13 mouse cellular contexts compared by ENCODE assay signal in genomic region chr7:135809751-135810379, GRCm38 (mm10).
DNase-seq lines count a peak whose midpoint lies in the region; ATAC-seq and TF ChIP-seq lines count a peak whose summit lies in the region.
"Had no signal": no experiment of that assay in that cellular context is flagged by ENCODE, and none has a peak within 500 bp of the region (broad histone marks: within the 10 kb centered on the region; RNA-seq: fewer than 3 reads in every experiment).

No protein-coding gene starts in this region.

- no peak overlapping the region for H3K27ac ChIP-seq in gastrocnemius, adult 2 months
- H3K27ac ChIP-seq in stomach, embryonic 15.5 days = no peak overlapping the region
- H3K27ac ChIP-seq in stomach, postnatal 0 days (replicated peaks) = no peak overlapping the region
- H3K27ac ChIP-seq in liver, postnatal 0 days (ENCODE audit: low read depth) = peak overlapping the region; percentile 42; the same call in 1 of the 2 replicates
- H3K27ac ChIP-seq: midbrain, embryonic 12.5 days had no signal

- H3K36me3 ChIP-seq in stomach, embryonic 15.5 days = no peaks in the 10 kb centered on the region
- H3K36me3 ChIP-seq in stomach, postnatal 0 days (ENCODE audit: control insufficient read depth, insufficient read depth, low read length) = no peaks in the 10 kb centered on the region
- no peaks in the 10 kb centered on the region for H3K36me3 ChIP-seq in liver, postnatal 0 days (replicated peaks; ENCODE audit: insufficient read depth, low read length)
- H3K36me3 ChIP-seq: midbrain, embryonic 12.5 days had no signal

- peaks cover 7% of the 10 kb centered on the region for H3K4me1 ChIP-seq in stomach, embryonic 15.5 days
- H3K4me1 ChIP-seq in stomach, postnatal 0 days (replicated peaks; ENCODE audit: control insufficient read depth, insufficient read depth) = no peaks in the 10 kb centered on the region
- peaks cover 33% of the 10 kb centered on the region for H3K4me1 ChIP-seq in liver, postnatal 0 days (ENCODE audit: insufficient read depth)

- H3K4me2 ChIP-seq in stomach, embryonic 15.5 days = 0 out of 2 replicates have a peak overlapping the region, but pooled peaks have one; percentile 6
- H3K4me2 ChIP-seq in stomach, postnatal 0 days (replicated peaks; ENCODE audit: low read depth) = no peak overlapping the region
- peak overlapping the region; percentile 63 for H3K4me2 ChIP-seq in liver, postnatal 0 days (ENCODE audit: low read depth, low read length)
- H3K4me2 ChIP-seq: midbrain, embryonic 12.5 days had no signal

- TF ChIP-seq EP300 in stomach, postnatal 0 days (optimal IDR thresholded peaks at IDR 0.05) = no peak
- peak; percentile 46 for TF ChIP-seq EP300 in liver, postnatal 0 days (IDR thresholded peaks at IDR 0.05; ENCODE audit: low read depth)

- H3K27me3 ChIP-seq in stomach, embryonic 15.5 days (replicated peaks) = no peaks in the 10 kb centered on the region
- H3K27me3 ChIP-seq in stomach, postnatal 0 days (ENCODE audit: control insufficient read depth, insufficient read depth, low read length) = no peaks in the 10 kb centered on the region
- H3K27me3 ChIP-seq in liver, postnatal 0 days (ENCODE audit: insufficient read depth, low read length) = no peaks in the 10 kb centered on the region
- H3K27me3 ChIP-seq: midbrain, embryonic 12.5 days had no signal

- TF ChIP-seq CTCF in gastrocnemius, adult 2 months (IDR thresholded peaks at IDR 0.05) = no peak
- TF ChIP-seq CTCF in stomach, postnatal 0 days (IDR thresholded peaks at IDR 0.05; ENCODE audit: low read depth) = no peak
- TF ChIP-seq CTCF in liver, postnatal 0 days (IDR thresholded peaks at IDR 0.05; ENCODE audit: low read depth) = no peak

- no peak for DNase-seq in gastrocnemius, adult 2 months
- DNase-seq in gastrocnemius, postnatal 25 days = no peak
- DNase-seq in stomach, postnatal 0 days (ENCODE audit: low spot score) = no peak
- DNase-seq in liver, postnatal 0 days = no peak
- DNase-seq in adrenal gland, adult 18-20 months (ENCODE audit: low spot score in 2 of 2) = no peak
- DNase-seq in cerebellum, adult 9-10 months = no peak
- no peak for DNase-seq in left cerebral cortex, postnatal 36 days (ENCODE audit: low spot score in 2 of 2)
- DNase-seq: adrenal gland, adult 8-10 months; cerebellum, adult 18-20 months; kidney, adult 9 months; thymus, adult 18-20 months had no signal

- no peak overlapping the region for H3K9ac ChIP-seq in stomach, embryonic 15.5 days
- H3K9ac ChIP-seq in stomach, postnatal 0 days (ENCODE audit: low read length) = no peak overlapping the region
- H3K9ac ChIP-seq in liver, postnatal 0 days (replicated peaks) = peak overlapping the region; percentile 60
- H3K9ac ChIP-seq: midbrain, embryonic 12.5 days had no signal

- intact Hi-C loops in gastrocnemius, adult 2 months (cut with DNase I) = no loop called here
- intact Hi-C loops in left cerebral cortex, postnatal 36 days (cut with DNase I) = no loop called here

- WGBS in stomach, embryonic 15.5 days = 36% methylated on average over 12 of the region's 12 CpGs
- 45% methylated on average over 12 of the region's 12 CpGs for WGBS in stomach, postnatal 0 days
- 10% methylated on average over 12 of the region's 12 CpGs for WGBS in liver, postnatal 0 days (ENCODE audit: insufficient replicate concordance)

- H3K9me3 ChIP-seq in stomach, embryonic 15.5 days = no peaks in the 10 kb centered on the region
- no peaks in the 10 kb centered on the region for H3K9me3 ChIP-seq in stomach, postnatal 0 days (ENCODE audit: control insufficient read depth, low read length)
- no peaks in the 10 kb centered on the region for H3K9me3 ChIP-seq in liver, postnatal 0 days (ENCODE audit: low read length)
- H3K9me3 ChIP-seq: midbrain, embryonic 12.5 days had no signal

- H3K4me3 ChIP-seq in gastrocnemius, adult 2 months = peak overlapping the region; percentile 32
- no peak overlapping the region for H3K4me3 ChIP-seq in stomach, embryonic 15.5 days (replicated peaks)
- no peak overlapping the region for H3K4me3 ChIP-seq in stomach, postnatal 0 days (ENCODE audit: low read depth, low read length)
- H3K4me3 ChIP-seq in liver, postnatal 0 days (ENCODE audit: low read depth, low read length) = peak overlapping the region; percentile 15; the same call in 1 of the 2 replicates
- H3K4me3 ChIP-seq: midbrain, embryonic 12.5 days had no signal

- ATAC-seq in stomach, embryonic 15.5 days (ENCODE audit: insufficient read depth, low FRiP score, low read depth) = no peak; the same call in 1 of the 2 replicates
- ATAC-seq in stomach, postnatal 0 days (ENCODE audit: low FRiP score, low TSS enrichment) = no peak
- no peak for ATAC-seq in liver, postnatal 0 days

Comparison
In these comparisons a context has a peak if more than half of its experiments do, and no peak if none do; other contexts are left out.
1. H3K4me3 ChIP-seq: peak in gastrocnemius, adult 2 months (single experiment) and liver, postnatal 0 days (single experiment); none in stomach, embryonic 15.5 days (single experiment) and stomach, postnatal 0 days (single experiment).